Mouse (Mus musculus) CH12.LX (cell line): ENCODE data around the gene Kidins220. TPM values are rescaled to one million over a fixed set of nuclear protein-coding genes. Genes with fewer than 3 reads are reported as not detected.

Source experiments
- DNase-seq: peaks from one replicate; pipeline ENCODE4 v3.0.0-alpha.2; 2013; ENCODE audit errors: extremely low read depth
- H3K27ac ChIP-seq: 2 replicates; pipeline ENCODE4 v1.5.1; 2012; ENCODE audit warnings: low read depth, mild to moderate bottlenecking, control low read depth, moderate library complexity; ENCODE audit not compliant: insufficient read depth
- H3K27me3 ChIP-seq: replicated peaks from 2 replicates; pipeline ENCODE3; 2012; ENCODE audit warnings: inconsistent platforms
- H3K36me3 ChIP-seq, 2 experiments: replicated peaks in 1 of 2; 2 replicates each; pipeline versions ENCODE3 to v1.6.1; 2012; ENCODE audit warnings: inconsistent platforms in 1 of 2, low read length in 1 of 2, mild to moderate bottlenecking in 1 of 2, mixed read lengths in 1 of 2, moderate library complexity in 1 of 2; ENCODE audit not compliant: control insufficient read depth in 1 of 2, insufficient read depth in 1 of 2
- H3K4me1 ChIP-seq, 2 experiments: 2 replicates each; pipeline ENCODE4 v1.6.1; 2012; ENCODE audit warnings: inconsistent platforms in 1 of 2, moderate library complexity in 1 of 2; ENCODE audit not compliant: insufficient read depth in 2 of 2, control insufficient read depth in 1 of 2
- H3K4me2 ChIP-seq: 2 replicates; pipeline ENCODE4 v1.6.1; 2012; ENCODE audit warnings: low read depth, mild to moderate bottlenecking, control low read depth; ENCODE audit not compliant: poor library complexity, insufficient read depth, severe bottlenecking
- H3K4me3 ChIP-seq, 3 experiments: fragments of 150-350 bp in 1 of 3; sonication (generic) in 1 of 3; replicated peaks in 1 of 3; 2 replicates each; pipeline versions ENCODE3 to v1.5.1; 2011 to 2012; ENCODE audit warnings: low read depth in 2 of 3, low read length in 2 of 3, mild to moderate bottlenecking in 2 of 3, moderate library complexity in 2 of 3, control low read depth in 1 of 3, improper control_type of control experiment in 1 of 3, inconsistent platforms in 1 of 3, mixed read lengths in 1 of 3; ENCODE audit not compliant: poor library complexity in 1 of 3
- H3K79me2 ChIP-seq: replicated peaks from 2 replicates; pipeline ENCODE4 v1.6.1; 2012; ENCODE audit warnings: mild to moderate bottlenecking, moderate library complexity; ENCODE audit not compliant: control insufficient read depth, poor library complexity, insufficient read depth, severe bottlenecking; ENCODE audit errors: extremely low read depth
- H3K9ac ChIP-seq: 2 replicates; pipeline ENCODE4 v1.6.1; 2012; ENCODE audit warnings: low read depth, mild to moderate bottlenecking, control low read depth, moderate library complexity; ENCODE audit not compliant: insufficient read depth
- H3K9me3 ChIP-seq: replicated peaks from 2 replicates; pipeline ENCODE3; 2012; ENCODE audit warnings: low read length, inconsistent platforms, mixed read lengths
- CHD1 ChIP-seq: IDR thresholded peaks from 2 replicates; pipeline ENCODE4 v1.6.1; 2012; ENCODE audit warnings: low read depth, low read length, improper control_type of control experiment, inconsistent platforms
- CTCF ChIP-seq, 2 experiments: IDR thresholded peaks in 1 of 2; conservative IDR thresholded peaks in 1 of 2; 2 replicates each; pipeline ENCODE4 v1.5.1; 2011 to 2012; ENCODE audit warnings: low read depth in 2 of 2, low read length in 2 of 2, improper control_type of control experiment in 1 of 2, inconsistent platforms in 1 of 2, mild to moderate bottlenecking in 1 of 2, moderate library complexity in 1 of 2
- ELF1 ChIP-seq: IDR thresholded peaks from 2 replicates; pipeline ENCODE4 v1.6.1; 2014; ENCODE audit warnings: low read depth, mild to moderate bottlenecking, inconsistent platforms, low read length, improper control_type of control experiment
- ETS1 ChIP-seq: conservative IDR thresholded peaks from 2 replicates; pipeline ENCODE4 v1.6.1; 2012; ENCODE audit warnings: low read depth, mild to moderate bottlenecking, inconsistent platforms, low read length, improper control_type of control experiment, moderate library complexity
- IRF4 ChIP-seq: IDR thresholded peaks from 2 replicates; pipeline ENCODE4 v1.6.1; 2014; ENCODE audit warnings: low read depth, mild to moderate bottlenecking, inconsistent platforms, low read length, improper control_type of control experiment
- MAFK ChIP-seq: IDR thresholded peaks from 2 replicates; pipeline ENCODE4 v1.6.1; 2011; ENCODE audit warnings: low read length, improper control_type of control experiment; ENCODE audit not compliant: insufficient replicate concordance
- SMC3 ChIP-seq: IDR thresholded peaks from 2 replicates; pipeline ENCODE4 v1.6.1; 2011; ENCODE audit warnings: low read depth, low read length, improper control_type of control experiment
- ZC3H11A ChIP-seq: IDR thresholded peaks from 2 replicates; pipeline ENCODE4 v1.6.1; 2012; ENCODE audit warnings: low read depth, mild to moderate bottlenecking, inconsistent platforms, low read length, improper control_type of control experiment
- ZKSCAN1 ChIP-seq: IDR thresholded peaks from 2 replicates; pipeline ENCODE4 v1.6.1; 2012; ENCODE audit warnings: low read depth, inconsistent platforms, low read length, improper control_type of control experiment, borderline replicate concordance
- dilution Hi-C: fragments of 300-500 bp; cut with MboI; formaldehyde crosslinking; loops from 2 replicates; pipeline ENCODE4 v1.14.3; 2020; ENCODE audit warnings: low sequenced_read_pairs; ENCODE audit not compliant: extremely low pct_unique_long_range_greater_than_20kb, extremely low pct_ligation_motif_present
- in situ Hi-C: fragments of 300-500 bp; cut with MboI; formaldehyde crosslinking; loops from 3 replicates; pipeline ENCODE4 v1.14.3; 2019; ENCODE audit warnings: low sequenced_read_pairs, low pct_ligation_motif_present, low pct_unique_long_range_greater_than_20kb, mixed read lengths
- polyA plus RNA-seq: library from polyadenylated mRNA; unstranded; fragments of >175 nt; gene quantifications from 2 replicates; pipeline ENCODE4 v1.2.1, GENCODE M21; 2012; ENCODE audit warnings: low read depth; ENCODE audit not compliant: insufficient read length
- total RNA-seq, 2 experiments: library from RNA; depleted of rRNA; stranded (reverse); fragments of 300-350 nt in 1 of 2; fragments of >200 nt in 1 of 2; gene quantifications; 2 replicates each; pipeline ENCODE4 v1.2.3; 2012 to 2014

Kidins220 gene
- total and polyA plus RNA-seq, 3 experiments = 32.4 to 47.8 (median 39.4) TPM

GRCm38 (mm10) chr12:25110682-25111078 lies 136.0 kb downstream of the Kidins220 start:
- Histone ChIP-seq H3K36me3 (no peaks in the 10 kb centered on the region), H3K79me2 (no peaks in the 10 kb centered on the region), H3K4me2 (no peak overlapping the region), H3K4me3 (no peak overlapping the region), H3K27ac (no peak overlapping the region), H3K9me3 (peaks cover 11% of the 10 kb centered on the region), H3K9ac (no peak overlapping the region), H3K27me3 (no peaks in the 10 kb centered on the region), H3K4me1 (no peaks in the 10 kb centered on the region)
- dilution Hi-C loops (no loop called here), in situ Hi-C loops (no loop called here)
- TF ChIP-seq ELF1 = no peak
- TF ChIP-seq ZC3H11A = no peak
- no peak for TF ChIP-seq ETS1
- TF ChIP-seq CTCF (conservative IDR thresholded peaks at IDR 0.05 in 1 of 2, IDR thresholded peaks at IDR 0.05 in 1 of 2; ENCODE audit: low read depth in 2 of 2, low read length in 2 of 2) = no peak
- no peak for TF ChIP-seq IRF4
- TF ChIP-seq ZKSCAN1 = no peak
- TF ChIP-seq CHD1 = no peak
- TF ChIP-seq MAFK = no peak
- TF ChIP-seq SMC3 = no peak
- no peak for DNase-seq

Other genes with a start within 250 kb of the Kidins220 start
- 0.25 and 0.76 TPM in 2 replicates for gene Mboat2, start 144.0 kb upstream of the Kidins220 start, total RNA-seq (2012; rRNA removed)
- gene Mboat2, start 144.0 kb upstream of the Kidins220 start, total RNA-seq (2014; rRNA removed) = 2.3 and 4.0 TPM in 2 replicates
- 0.39 and 0.55 TPM in 2 replicates for gene Mboat2, start 144.0 kb upstream of the Kidins220 start, polyA plus RNA-seq
- gene Id2, start 122.2 kb downstream of the Kidins220 start, total RNA-seq (2012; rRNA removed) = 11.5 and 12.4 TPM in 2 replicates
- gene Id2, start 122.2 kb downstream of the Kidins220 start, total RNA-seq (2014; rRNA removed) = 38.0 and 42.9 TPM in 2 replicates
- 13.7 and 14.2 TPM in 2 replicates for gene Id2, start 122.2 kb downstream of the Kidins220 start, polyA plus RNA-seq